Mouse (Mus musculus): ENCODE data around the gene Prdm1.
A peak's percentile ranks its signal among the peaks of the same experiment; 100 is the strongest.

Gene Prdm1

DNA sequence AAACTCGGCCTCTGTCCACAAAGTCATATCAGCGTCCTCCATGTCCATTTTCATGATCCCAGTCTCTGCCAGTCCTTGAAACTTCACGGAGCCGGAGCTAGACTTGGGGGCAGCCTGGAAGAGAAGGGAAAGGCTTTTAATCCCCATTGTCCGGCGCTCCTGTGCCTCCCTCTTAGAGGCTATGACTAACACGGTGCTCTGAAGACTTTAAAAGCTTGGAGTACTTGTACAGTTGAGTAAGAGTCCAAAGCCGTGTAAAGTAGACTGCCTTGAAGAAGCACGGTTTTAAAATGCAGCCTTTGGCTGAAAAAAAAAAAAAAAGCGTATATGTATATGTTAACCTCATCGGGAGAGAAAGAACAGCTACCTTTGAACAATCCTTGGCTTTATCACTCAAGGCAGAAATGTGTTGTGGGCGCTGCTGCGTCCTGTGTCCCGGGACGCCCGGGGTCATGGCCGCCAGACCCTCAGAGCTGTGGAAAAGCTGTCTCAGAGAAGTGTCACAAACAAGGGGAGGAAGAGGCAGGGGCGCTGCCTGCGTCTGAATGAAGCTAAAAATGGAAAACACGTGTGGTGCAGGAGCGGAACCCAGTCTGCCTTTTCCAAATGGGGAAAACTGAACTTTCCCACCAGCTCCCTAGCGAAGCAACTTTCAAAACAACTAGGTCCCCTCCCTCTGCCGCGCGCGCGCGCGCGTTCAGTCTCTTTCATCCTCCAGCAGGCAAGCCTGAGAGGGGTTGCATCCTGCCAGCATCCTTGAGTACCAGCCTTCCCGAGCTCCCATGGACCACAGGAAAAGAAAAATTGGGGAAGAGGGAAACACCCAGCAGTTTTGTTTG is 71.3 kb downstream of the Prdm1 start:
- ATAC-seq (ENCODE audit: low TSS enrichment): no peak

DNA sequence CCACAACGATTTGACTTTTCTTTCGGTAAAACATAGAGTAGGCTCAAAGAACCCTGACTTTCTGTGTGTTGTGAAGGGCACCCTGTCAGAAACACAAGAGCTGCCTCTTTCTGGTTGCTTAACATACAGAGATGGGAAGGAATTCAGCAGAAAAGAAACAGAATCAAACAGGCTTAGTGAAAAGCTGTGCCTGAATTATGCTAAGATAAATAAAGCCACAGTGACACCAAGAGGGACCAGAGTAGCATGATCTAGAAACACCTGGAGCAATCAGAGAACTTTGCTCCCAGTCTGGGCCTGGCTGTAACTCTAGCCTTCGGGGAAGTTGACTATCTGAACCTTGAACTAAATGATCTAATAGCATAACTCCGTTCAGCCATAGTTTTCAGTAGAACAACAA is 73.5 kb downstream of the Prdm1 start:
- 0 out of 2 replicates have a peak, but pooled peaks have one; percentile 58 for ATAC-seq (ENCODE audit: low TSS enrichment)

DNA sequence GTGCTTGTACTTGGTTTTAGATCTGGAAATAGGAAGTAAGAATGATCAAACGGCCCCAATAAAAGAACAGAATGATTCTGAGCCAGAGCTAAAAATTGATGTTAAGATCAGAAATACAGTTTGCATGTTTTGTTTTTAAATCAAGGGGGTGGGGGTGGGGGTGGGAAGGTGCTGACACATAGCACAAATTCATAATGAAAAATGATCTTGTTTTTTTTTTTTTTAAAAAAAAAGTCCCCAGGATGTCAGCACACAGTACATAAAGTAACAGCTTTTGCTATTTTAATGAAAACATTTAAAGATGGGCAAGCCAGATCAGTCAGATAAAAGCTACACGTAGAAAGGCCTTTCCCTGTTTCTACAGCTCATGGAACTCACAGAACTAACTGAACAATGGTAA is 74.2 kb downstream of the Prdm1 start:
- ATAC-seq (ENCODE audit: low TSS enrichment): no peak

DNA sequence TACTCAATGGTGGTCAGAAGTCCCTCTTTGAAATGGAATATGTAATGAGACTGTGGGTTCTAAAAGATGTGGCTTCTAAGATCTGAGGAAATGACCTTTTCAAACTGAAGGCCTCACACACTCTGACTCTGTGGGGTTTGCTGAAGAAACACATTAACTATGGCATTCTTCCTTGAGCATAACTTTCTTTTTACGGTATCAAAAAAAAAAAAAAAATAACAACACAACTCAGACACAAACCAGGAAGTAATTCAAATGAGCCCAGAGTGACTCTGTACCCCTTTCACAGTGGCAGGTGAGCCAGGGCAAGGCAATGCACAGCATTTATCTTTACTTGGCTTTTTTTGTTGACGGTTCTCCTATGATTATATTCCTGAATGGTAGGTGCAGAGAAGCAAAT is 77.5 kb downstream of the Prdm1 start:
- no peak for ATAC-seq (ENCODE audit: low TSS enrichment)

DNA sequence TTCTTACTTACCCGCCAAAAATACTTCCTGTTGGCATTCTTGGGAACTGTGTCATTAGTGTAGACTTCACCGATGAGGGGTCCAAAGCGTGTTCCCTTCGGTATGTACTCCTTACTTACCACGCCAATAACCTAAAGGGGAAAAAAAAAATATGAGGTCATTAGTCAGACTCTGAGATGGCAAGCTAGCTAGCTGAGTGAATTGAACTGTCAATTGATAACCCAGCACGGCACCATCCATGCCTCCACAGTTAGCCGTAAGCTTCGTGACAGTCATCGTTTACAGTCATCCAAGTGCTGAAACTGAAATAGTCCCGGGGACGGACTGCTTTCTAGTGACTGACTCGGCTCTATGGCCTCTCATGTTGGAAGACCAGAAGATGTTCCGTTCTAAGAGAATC is 78.2 kb downstream of the Prdm1 start:
- no peak for ATAC-seq (ENCODE audit: low TSS enrichment)

DNA sequence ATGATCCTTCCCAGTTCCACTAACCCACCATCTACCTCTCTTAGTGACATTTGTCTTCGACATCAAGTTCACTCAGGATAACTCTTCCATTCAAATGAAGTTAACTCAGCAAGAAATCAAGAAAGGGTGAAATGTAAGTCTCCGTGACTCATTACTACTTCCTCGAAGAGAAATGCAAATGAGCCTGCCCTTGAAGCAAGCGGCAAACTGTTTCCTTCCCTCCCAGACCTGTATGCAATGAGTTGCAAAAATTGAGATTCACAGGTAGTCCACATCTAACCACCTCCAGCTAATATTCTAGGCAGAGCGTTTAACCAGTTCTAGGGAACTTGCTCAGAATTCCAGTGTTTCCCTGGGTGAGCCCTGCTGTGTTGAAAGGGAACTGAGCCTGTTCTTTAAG is 78.6 kb downstream of the Prdm1 start:
- no peak for ATAC-seq (ENCODE audit: low TSS enrichment)

DNA sequence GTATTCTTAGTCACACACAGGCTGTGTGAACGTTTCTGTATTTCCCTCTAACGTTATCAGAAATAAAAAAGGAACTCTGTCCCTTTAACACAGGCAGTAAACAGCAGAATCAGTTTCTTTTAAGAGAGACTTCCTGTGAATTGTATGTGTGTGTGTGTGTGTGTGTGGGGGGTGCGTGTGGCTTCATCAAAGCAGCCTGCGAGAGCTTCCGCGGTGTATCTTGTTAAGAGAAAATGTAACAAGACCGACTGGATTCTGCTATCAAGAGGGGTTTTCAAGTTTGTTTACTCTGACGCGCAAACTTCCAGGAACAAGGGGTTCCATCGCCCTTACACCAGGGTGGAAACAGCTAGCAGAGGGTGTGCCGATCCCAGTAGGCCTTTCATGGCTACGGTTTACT is 80.1 kb downstream of the Prdm1 start:
- ATAC-seq (ENCODE audit: low TSS enrichment): no peak

DNA sequence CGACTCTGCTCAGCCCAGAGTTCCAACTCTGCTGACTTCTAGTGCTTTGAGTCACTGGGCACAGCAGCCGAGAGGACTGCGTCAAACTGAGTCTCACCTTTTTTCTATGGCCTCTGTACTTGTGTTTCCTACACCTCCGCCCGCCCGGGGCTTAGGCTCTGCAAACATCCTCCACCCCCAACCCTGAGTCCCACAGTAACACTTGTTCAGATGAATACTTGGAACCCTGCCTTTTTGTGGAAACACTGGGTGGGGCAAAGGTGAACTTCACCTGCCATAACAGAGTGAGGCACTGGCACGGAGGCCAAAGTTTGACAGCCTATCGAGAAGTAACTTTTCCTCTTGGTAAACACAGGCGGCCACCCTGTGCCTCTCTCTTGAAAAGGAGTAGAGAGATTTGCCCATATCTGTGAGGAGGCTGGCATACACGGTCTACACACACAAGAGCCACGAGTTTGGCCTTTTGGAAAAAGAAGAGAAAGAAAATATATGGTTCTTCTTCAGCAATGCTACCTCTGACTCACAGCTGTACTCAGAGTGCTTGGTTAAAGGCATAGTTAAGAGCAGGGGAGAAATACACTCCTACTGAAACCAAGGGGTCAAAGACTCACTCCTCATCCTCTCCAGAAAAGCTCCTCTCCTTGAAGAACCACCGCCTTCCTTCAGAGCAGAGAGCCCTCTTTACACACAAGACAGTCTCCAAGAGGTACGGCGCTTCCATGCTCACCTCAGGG is 80.7 kb downstream of the Prdm1 start:
- no peak for ATAC-seq (ENCODE audit: low TSS enrichment)

DNA sequence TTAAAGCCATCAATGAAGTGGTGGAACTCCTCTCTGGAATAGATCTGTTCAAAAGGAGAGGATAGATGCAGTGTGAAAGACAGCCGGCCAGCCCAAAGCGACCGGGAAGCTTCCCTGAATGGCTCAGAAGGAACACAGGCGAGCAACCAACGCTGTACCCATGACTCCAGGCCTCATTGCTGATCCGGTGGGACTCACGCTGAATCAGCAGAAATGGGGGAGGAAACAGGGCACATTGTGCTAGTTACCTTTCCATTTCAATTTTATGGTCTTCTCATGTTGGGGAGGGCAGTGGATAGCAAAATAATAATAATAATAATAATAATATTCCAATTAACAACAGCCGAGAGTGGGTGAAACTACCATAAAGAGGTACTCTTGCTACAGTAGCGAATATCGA is 81.3 kb downstream of the Prdm1 start:
- ATAC-seq (ENCODE audit: low TSS enrichment): no peak

DNA sequence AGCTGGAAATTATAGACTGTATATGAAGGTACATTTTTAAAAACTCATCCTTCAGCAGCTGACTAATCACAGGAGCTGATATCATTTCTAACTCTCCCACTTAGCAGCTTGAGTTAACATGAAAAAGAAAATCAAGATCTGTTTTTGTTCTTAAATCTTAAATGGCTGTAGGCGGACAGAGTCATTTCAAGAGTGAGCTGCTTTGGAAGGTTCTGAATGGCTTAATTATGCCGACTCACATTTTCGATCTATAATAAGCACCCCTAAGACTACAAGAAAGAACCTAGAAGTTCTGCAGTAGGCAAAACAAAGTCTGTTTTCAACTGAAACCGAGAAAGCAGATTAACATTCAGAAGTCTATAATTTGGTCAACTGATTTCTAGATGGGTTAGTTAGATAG is 83.9 kb downstream of the Prdm1 start:
- ATAC-seq (ENCODE audit: low TSS enrichment): peak; percentile 76

DNA sequence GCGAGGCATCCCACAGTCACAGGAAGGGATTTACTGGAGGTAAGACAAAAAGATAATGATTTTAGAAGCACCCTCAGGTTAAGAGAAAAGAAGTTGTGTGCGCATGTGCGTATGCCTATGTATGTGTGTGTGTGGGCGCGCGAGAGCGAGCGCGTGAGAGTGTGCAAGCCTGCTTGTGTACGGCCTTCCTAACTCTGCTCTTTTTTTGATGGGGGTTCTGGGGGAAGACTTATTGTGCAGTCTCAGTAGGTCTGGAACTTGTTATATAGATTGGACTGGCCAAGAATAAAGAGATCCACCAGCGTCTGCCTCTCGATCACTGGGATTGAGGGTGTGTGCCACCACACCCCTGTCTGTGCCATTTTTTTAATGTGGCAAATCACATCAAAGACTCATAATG is 84.6 kb downstream of the Prdm1 start:
- ATAC-seq (ENCODE audit: low TSS enrichment): no peak

DNA sequence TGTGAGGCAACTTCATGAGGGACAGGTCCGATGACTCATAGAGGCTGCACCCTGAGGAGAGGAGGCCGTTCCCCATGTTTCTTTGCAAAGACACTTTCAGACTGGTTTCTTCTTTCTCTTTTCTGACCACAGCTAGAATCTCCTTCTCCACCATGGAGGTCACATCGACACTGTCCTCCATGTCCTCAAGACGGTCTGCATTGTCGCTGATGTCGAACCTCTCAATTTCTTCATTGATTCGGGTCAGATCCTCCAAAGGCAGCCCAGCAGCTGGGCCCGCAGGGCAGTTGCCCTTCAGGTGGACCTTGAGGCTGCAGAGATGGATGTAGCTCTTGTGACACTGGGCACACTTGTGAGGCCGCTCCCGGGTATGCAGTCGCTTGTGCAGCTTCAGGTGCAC is 88.6 kb downstream of the Prdm1 start:
- ATAC-seq (ENCODE audit: low TSS enrichment): no peak

DNA sequence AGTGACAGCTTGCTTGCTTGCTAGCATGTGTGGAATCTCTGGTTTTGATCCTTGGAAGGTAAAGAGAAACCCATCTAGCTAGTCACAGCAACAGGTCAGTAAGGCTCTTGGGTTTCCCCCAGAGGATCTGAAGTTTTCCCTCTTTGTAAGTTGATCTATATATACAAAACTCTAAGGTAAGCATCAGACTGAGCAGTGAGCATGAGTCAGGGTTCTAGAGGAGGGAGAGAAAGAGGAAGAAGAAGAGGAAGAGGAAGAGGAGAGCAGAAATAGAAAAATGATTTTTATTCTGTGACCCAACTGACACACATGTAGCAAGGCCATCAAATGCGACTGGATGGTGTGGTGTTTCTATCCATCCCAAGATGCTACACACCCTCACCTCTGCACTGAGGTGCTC is 90.7 kb downstream of the Prdm1 start:
- no peak for ATAC-seq (ENCODE audit: low TSS enrichment)

DNA sequence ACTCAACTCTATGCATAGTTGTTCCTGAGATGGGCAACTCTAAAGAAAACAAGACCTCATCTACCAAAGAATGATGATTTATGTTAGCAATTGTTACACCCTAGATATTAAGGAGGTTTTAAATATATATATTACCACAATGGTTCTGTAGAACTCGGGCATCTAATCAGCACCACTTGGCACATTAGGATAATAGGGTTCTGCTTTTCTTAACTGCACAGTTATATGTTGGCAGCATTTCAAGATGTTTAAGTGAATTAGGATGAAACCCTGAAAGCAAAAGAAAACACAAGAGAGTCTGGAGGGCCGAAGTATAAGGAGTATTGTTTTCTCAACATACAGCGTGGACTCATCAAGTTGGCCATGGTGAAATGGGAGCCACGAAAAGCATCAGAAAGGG is 92.3 kb downstream of the Prdm1 start:
- no peak for ATAC-seq (ENCODE audit: low TSS enrichment)

DNA sequence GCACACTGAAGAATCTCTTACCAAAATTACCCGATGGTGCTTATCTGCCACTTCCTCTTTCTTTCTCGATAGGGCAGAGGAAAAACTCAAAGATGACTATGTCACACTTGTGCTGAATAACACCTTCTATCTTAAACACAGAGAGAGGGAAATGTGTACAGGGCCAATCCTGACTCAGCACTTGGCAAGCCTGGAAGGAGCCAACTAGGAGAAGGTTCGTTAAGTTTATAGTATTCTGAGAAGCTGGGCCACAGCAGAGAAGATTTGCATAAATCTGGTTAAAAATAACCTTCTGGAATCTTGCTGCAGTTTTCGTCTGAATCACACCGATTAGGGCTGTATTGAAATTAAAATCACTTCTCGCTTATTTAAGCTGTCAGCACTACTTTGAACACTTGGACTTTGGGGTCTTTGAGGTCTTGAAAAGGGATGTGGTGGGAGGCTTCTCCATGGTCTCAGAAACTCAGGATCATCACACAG is 93.6 kb downstream of the Prdm1 start:
- peak; percentile 100 for ATAC-seq (ENCODE audit: low TSS enrichment)

DNA sequence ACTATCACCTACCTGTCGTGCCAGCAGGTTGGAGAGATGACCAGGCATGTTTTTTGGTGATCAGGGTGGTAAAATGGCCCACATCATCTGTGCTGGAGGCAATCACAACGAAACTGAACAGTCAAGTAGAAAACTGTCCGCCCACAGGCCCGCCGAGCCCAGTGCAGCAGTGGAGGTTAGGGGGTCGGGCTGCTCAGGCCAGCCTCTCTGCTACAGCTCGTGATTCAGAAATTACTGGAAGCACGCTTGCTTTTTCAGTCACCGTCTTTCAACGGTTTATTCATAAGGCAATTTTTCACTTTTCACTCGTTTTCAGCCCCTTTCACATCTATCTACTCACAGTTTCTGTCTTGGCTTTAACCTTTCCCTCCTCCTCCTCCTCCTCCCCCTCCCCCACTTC is 96.1 kb downstream of the Prdm1 start:
- no peak for ATAC-seq (ENCODE audit: low TSS enrichment)

DNA sequence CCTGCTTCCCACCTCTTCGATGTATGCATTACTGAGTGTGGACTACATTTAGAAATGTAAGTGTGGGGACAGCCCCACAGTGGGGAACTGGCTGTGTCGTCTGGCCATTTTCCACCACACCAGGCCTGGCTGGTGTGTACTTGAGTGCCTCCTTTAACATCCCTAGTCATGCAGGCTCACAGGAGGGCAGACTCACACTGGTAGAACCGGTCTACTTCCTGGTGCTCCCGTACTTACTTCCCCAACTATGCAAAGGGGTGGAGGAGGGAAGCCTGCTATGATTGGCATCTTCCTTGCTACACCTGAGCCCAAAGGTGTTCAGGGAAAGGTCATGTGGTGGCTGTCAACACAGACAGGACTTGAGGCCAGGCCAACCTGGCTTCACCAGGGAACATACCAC is 96.6 kb downstream of the Prdm1 start:
- no peak for ATAC-seq (ENCODE audit: low TSS enrichment)

DNA sequence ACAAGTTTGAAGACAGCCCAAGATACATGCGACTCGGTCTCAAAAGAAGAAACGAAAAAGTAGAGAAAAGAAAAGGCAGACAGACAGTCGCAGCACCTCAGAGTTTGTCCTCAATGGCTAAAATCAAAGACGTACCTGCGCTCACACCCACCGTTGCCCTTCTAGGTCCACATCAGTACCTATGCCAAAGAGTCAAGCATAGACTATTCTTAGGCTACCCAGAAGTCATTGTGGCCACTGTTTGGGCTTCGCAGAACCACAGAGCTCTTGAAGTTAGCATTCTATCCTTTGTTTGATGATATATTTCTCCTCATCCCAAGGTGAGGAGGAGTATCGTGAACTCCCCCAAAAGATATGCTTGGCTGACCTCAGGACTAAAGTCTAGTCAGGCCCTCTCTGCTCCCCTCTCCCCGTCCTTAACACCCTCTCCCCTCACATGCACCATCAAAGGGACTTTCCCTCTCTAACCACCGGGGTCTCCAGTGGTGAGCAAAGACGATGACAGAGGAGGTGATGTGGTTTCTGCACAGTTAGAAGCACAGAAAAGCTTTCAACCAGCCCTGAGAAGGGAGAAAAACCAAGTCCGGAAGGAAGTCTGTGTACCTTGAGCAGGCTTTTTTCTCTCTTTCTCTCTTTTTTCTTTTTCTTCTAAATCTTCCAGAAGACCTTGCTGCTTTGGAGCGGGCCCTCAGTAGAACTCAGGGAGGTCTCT is 99.0 kb downstream of the Prdm1 start:
- ATAC-seq (ENCODE audit: low TSS enrichment): no peak

DNA sequence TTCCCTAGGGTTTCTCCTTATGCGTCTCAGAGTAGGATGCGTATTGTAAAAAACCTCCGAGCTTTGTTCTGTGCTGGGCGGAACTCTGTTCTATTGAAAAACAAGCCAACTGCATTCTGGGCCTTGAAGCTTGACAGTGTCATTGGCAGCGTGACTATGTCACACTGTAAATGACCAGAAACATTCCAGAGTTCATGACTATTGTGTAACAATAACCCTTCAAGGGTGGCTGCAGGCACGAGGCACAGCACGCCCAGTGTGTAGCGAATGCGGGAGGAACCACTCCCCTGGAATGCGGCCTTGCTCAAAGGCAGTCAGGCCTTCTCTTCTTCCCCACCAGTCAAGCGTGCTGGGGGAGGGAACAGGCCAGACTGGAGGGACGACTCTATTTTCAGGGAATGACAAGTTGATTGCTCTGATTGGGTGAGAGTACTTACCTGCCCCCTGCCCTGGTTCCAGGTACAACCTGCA is 100.4 kb downstream of the Prdm1 start:
- ATAC-seq (ENCODE audit: low TSS enrichment): no peak

DNA sequence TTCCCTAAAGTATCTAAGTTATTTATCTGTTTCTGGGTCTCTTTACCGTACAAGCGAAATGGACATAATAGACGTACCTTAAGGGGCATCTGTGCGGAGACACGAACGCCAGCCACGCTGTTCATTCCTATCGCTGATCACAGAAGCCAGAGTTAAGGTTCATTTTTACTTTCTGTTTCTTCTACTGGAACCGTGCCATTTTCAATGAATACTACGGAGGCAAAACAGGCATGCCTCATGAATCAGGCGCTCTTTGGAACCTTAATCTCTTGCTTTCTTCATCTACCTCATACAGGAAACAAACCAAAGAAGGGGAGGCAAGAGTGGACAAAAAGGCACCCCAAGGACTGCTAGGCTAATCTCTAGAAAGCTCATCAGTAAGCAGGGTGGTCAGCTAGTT is 100.9 kb downstream of the Prdm1 start:
- ATAC-seq (ENCODE audit: low TSS enrichment): no peak

DNA sequence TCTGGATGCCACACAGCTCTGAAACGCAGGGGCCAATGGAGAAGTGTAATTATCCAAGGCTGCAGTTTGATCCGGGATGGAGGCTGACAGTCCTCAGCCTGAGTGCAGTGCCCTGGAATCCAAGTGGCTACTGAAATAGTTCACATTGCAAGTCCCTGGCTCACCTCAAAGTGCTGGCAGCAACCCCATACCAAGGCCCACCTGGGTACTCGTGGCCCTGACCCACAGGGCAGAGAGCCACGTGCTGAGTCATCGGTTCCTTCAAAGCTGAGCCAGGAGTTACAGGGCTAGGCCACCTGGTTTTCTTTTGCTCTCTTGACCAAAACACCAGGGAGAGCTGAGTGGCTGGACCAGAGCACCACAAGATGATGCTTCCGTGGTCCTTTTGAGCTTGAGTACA is 103.3 kb downstream of the Prdm1 start:
- ATAC-seq (ENCODE audit: low TSS enrichment): no peak

DNA sequence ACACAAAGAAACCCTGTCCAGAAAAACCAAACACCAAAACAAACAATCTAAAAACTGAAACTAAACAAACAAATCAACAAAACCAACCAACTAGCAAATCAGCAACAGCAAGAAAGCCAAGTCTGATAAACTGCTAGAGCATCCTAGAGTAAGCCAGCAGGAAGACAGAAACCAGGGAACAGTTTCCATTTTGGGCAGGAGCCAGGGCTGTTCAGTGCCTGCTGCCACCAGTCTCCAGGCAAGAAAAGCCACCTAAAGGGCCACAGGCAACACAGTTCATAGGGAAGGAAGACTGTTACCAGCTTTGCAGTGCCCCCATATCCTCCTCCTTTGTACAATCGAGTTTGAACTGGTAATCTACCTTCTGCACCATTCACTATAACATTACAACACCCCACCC is 106.4 kb downstream of the Prdm1 start:
- ATAC-seq (ENCODE audit: low TSS enrichment): no peak

DNA sequence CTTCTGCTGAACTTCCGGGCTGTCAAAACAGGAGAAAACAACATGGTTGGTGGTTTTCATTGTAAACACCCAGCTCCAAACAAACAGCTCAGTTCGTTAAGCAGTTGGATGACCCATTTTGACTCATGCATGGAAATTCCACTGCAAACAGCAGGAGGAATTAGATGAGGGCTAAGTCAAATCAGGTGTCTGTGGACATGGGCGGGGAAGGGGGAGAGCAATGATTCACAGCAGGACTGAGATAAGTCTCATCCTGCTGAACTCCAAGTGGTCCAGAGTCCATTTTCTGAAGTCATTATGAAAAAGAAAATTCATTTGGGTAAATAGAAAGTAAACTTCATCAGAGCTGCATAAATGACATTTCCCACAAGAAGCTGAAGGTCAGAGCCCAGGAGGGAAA is 108.1 kb downstream of the Prdm1 start:
- ATAC-seq (ENCODE audit: low TSS enrichment): no peak

Data from frontal cortex, adult (tissue).